Mouse (Mus musculus): ENCODE data around the gene Cracr2a. TPM values are rescaled to one million over a fixed set of nuclear protein-coding genes. Genes with fewer than 3 reads are reported as not detected.

Gene Cracr2a
- polyA plus RNA-seq, 1 experiment: 4.0 TPM

GRCm38 (mm10) chr6:127714906-127715305 is 153.8 kb downstream of the Cracr2a start:
- WGBS: 65% methylated on average over 5 of the region's 5 CpGs
- no peak overlapping the region for H3K4me3 ChIP-seq (ENCODE audit: extremely low read depth, insufficient read depth, insufficient read length)
- H3K36me3 ChIP-seq (ENCODE audit: control insufficient read depth, insufficient read depth, low read length): no peaks in the 10 kb centered on the region
- H3K27me3 ChIP-seq (ENCODE audit: control insufficient read depth, insufficient read depth, low read length): no peaks in the 10 kb centered on the region
- no peak overlapping the region for H3K27ac ChIP-seq (ENCODE audit: insufficient read depth, low read length)
- DNase-seq (ENCODE audit: low read depth in 1 of 2, low spot score in 2 of 2): no peak
- TF ChIP-seq POLR2A (IDR thresholded peaks at IDR 0.05; ENCODE audit: low read depth, low read length) (no peak), CTCF (IDR thresholded peaks at IDR 0.05; ENCODE audit: extremely low read depth, insufficient read depth, insufficient read length, insufficient replicate concordance) (no peak)
- H3K4me1 ChIP-seq (ENCODE audit: control insufficient read depth, insufficient read depth, insufficient read length): no peaks in the 10 kb centered on the region

GRCm38 (mm10) chr6:127715428-127715827 is 154.3 kb downstream of the Cracr2a start:
- no peak for DNase-seq (ENCODE audit: low read depth in 1 of 2, low spot score in 2 of 2)
- no peaks in the 10 kb centered on the region for H3K36me3 ChIP-seq (ENCODE audit: control insufficient read depth, insufficient read depth, low read length)
- TF ChIP-seq POLR2A (IDR thresholded peaks at IDR 0.05; ENCODE audit: low read depth, low read length) (no peak), CTCF (IDR thresholded peaks at IDR 0.05; ENCODE audit: extremely low read depth, insufficient read depth, insufficient read length, insufficient replicate concordance) (no peak)
- WGBS: 81% methylated on average over 5 of the region's 5 CpGs
- no peaks in the 10 kb centered on the region for H3K4me1 ChIP-seq (ENCODE audit: control insufficient read depth, insufficient read depth, insufficient read length)
- H3K27ac ChIP-seq (ENCODE audit: insufficient read depth, low read length): no peak overlapping the region
- H3K27me3 ChIP-seq (ENCODE audit: control insufficient read depth, insufficient read depth, low read length): no peaks in the 10 kb centered on the region
- H3K4me3 ChIP-seq (ENCODE audit: extremely low read depth, insufficient read depth, insufficient read length): no peak overlapping the region

GRCm38 (mm10) chr6:127717239-127718137 is 156.3 kb downstream of the Cracr2a start:
- Histone ChIP-seq H3K4me3 (ENCODE audit: extremely low read depth, insufficient read depth, insufficient read length) (no peak overlapping the region), H3K27ac (ENCODE audit: insufficient read depth, low read length) (no peak overlapping the region), H3K4me1 (ENCODE audit: control insufficient read depth, insufficient read depth, insufficient read length) (no peaks in the 10 kb centered on the region), H3K27me3 (ENCODE audit: control insufficient read depth, insufficient read depth, low read length) (no peaks in the 10 kb centered on the region), H3K36me3 (ENCODE audit: control insufficient read depth, insufficient read depth, low read length) (no peaks in the 10 kb centered on the region)
- TF ChIP-seq POLR2A (IDR thresholded peaks at IDR 0.05; ENCODE audit: low read depth, low read length): no peak
- no peak for TF ChIP-seq CTCF (IDR thresholded peaks at IDR 0.05; ENCODE audit: extremely low read depth, insufficient read depth, insufficient read length, insufficient replicate concordance)
- WGBS: 72% methylated on average over 21 of the region's 21 CpGs
- no peak for DNase-seq (ENCODE audit: low read depth in 1 of 2, low spot score in 2 of 2)

- TF ChIP-seq POLR2A (IDR thresholded peaks at IDR 0.05; ENCODE audit: low read depth, low read length) (no peak), CTCF (IDR thresholded peaks at IDR 0.05; ENCODE audit: extremely low read depth, insufficient read depth, insufficient read length, insufficient replicate concordance) (no peak)
- no peaks in the 10 kb centered on the region for H3K36me3 ChIP-seq (ENCODE audit: control insufficient read depth, insufficient read depth, low read length)
- 89% methylated on average over 14 of the region's 14 CpGs for WGBS
- no peak overlapping the region for H3K4me3 ChIP-seq (ENCODE audit: extremely low read depth, insufficient read depth, insufficient read length)
- H3K4me1 ChIP-seq (ENCODE audit: control insufficient read depth, insufficient read depth, insufficient read length): no peaks in the 10 kb centered on the region
- H3K27ac ChIP-seq (ENCODE audit: insufficient read depth, low read length): no peak overlapping the region
- H3K27me3 ChIP-seq (ENCODE audit: control insufficient read depth, insufficient read depth, low read length): no peaks in the 10 kb centered on the region
- DNase-seq (ENCODE audit: low read depth in 1 of 2, low spot score in 2 of 2): no peak
These were observed 158.7 kb downstream of the Cracr2a start for GRCm38 (mm10) chr6:127719875-127720274.

- 58% methylated on average over 8 of the region's 8 CpGs for WGBS
- no peak for TF ChIP-seq POLR2A (IDR thresholded peaks at IDR 0.05; ENCODE audit: low read depth, low read length)
- no peak for TF ChIP-seq CTCF (IDR thresholded peaks at IDR 0.05; ENCODE audit: extremely low read depth, insufficient read depth, insufficient read length, insufficient replicate concordance)
- H3K4me1 ChIP-seq (ENCODE audit: control insufficient read depth, insufficient read depth, insufficient read length): no peaks in the 10 kb centered on the region
- no peak overlapping the region for H3K27ac ChIP-seq (ENCODE audit: insufficient read depth, low read length)
- H3K4me3 ChIP-seq (ENCODE audit: extremely low read depth, insufficient read depth, insufficient read length): no peak overlapping the region
- no peaks in the 10 kb centered on the region for H3K36me3 ChIP-seq (ENCODE audit: control insufficient read depth, insufficient read depth, low read length)
- H3K27me3 ChIP-seq (ENCODE audit: control insufficient read depth, insufficient read depth, low read length): no peaks in the 10 kb centered on the region
- DNase-seq (ENCODE audit: low read depth in 1 of 2, low spot score in 2 of 2): no peak
These were observed 162.0 kb downstream of the Cracr2a start for GRCm38 (mm10) chr6:127723126-127723525.

Other genes with a start within 250 kb of the Cracr2a start
- 11.7 and 13.2 TPM in 2 replicates for gene Parp11, start 114.5 kb upstream of the Cracr2a start, polyA plus RNA-seq (2012; rRNA removed)
- not detected in 2 replicates for gene Prmt8, start 208.1 kb downstream of the Cracr2a start, polyA plus RNA-seq (2012; rRNA removed)